Mouse (Mus musculus): ENCODE results near the gene Fance. TPM values are rescaled to one million over a fixed set of nuclear protein-coding genes. Genes with fewer than 3 reads are reported as not detected.
A peak's percentile ranks its signal among the peaks of the same experiment; 100 is the strongest.

The Fance gene
- polyA plus RNA-seq, 1 experiment from 2014 or later: 28.3 TPM

GRCm38 (mm10) chr17:28344050-28344607, 30.8 kb downstream of the Fance start:
- H3K9me3 ChIP-seq (replicated peaks): no peaks in the 10 kb centered on the region
- peaks cover 19% of the 10 kb centered on the region for H3K27me3 ChIP-seq
- H3K27ac ChIP-seq: no peak overlapping the region
- H3K4me3 ChIP-seq: no peak overlapping the region
- H3K4me1 ChIP-seq: peaks cover 48% of the 10 kb centered on the region
- H3K36me3 ChIP-seq: 0 out of 2 replicates have a peak, but pooled peaks cover 5% of the 10 kb centered on the region
- H3K9ac ChIP-seq: peak overlapping the region; percentile 27; the same call in 1 of the 2 replicates
- ATAC-seq (ENCODE audit: low FRiP score): no peak
- H3K4me2 ChIP-seq (replicated peaks): no peak overlapping the region
- 40% methylated on average over 4 of the region's 4 CpGs for WGBS

DNA sequence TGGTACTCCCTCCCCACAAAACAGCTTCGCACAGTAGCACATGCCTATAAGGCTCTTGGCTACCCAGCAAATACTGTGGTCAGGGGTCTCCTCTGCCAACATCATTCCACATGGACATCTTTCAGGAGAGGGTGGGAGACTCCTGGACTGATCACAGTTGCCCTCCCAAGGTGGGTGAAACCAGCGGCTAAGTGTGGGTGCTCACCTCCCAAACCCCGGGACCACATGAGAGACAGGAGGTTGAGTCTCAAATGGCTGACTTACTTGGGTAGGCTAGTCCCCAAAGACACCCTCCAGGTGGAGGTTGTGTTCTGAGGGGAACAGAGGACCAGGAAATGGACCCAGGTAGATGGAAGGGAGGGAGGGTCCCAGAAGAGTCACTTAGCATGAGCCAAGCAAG, 31.4 kb downstream of the Fance start:
- Histone ChIP-seq H3K27me3 (peaks cover 22% of the 10 kb centered on the region), H3K9ac (no peak overlapping the region), H3K27ac (no peak overlapping the region), H3K4me3 (no peak overlapping the region), H3K9me3 (replicated peaks) (no peaks in the 10 kb centered on the region), H3K36me3 (0 out of 2 replicates have a peak, but pooled peaks cover 5% of the 10 kb centered on the region), H3K4me2 (replicated peaks) (no peak overlapping the region), H3K4me1 (peaks cover 54% of the 10 kb centered on the region)
- ATAC-seq (ENCODE audit: low FRiP score): no peak
- 44% methylated on average over 3 of the region's 3 CpGs for WGBS

- Histone ChIP-seq H3K36me3 (no peaks in the 10 kb centered on the region), H3K27ac (peak overlapping the region; percentile 36), H3K9ac (peak overlapping the region; percentile 19; the same call in 1 of the 2 replicates), H3K4me2 (replicated peaks) (peak overlapping the region; percentile 30; the same call in 1 of the 2 replicates), H3K27me3 (peaks cover 22% of the 10 kb centered on the region), H3K9me3 (replicated peaks) (no peaks in the 10 kb centered on the region), H3K4me3 (no peak overlapping the region), H3K4me1 (peaks cover 60% of the 10 kb centered on the region)
- WGBS: 17% methylated on average over 6 of the region's 8 CpGs
- ATAC-seq (ENCODE audit: low FRiP score): no peak
These were observed 32.0 kb downstream of the Fance start for GRCm38 (mm10) chr17:28345271-28345721.

DNA sequence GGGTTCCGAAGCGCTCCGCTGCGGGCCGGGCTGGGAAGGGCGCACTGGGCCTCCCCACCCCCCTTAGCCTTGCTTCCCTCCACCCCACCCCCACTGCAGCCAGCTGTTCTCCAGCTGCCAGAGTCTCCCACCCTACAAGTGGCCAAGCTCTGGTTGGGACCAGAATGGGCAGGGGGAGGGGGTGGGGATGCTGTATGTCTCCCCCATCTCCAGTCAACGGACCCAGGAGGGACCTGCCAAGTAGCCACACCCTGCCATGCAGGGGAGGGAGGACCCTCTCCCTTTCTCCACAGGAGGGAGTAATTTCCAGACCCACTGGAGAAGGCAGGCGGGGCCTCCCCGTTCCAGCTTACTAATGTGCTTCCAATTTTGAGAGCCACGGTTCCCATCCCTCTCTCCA, 32.6 kb downstream of the Fance start:
- ATAC-seq (ENCODE audit: low FRiP score): no peak
- H3K4me2 ChIP-seq (replicated peaks): peak overlapping the region; percentile 30
- peak overlapping the region; percentile 19; the same call in 1 of the 2 replicates for H3K9ac ChIP-seq
- 12% methylated on average over 10 of the region's 10 CpGs for WGBS
- H3K4me1 ChIP-seq: peaks cover 59% of the 10 kb centered on the region
- peak overlapping the region; percentile 36; the same call in 1 of the 2 replicates for H3K27ac ChIP-seq
- no peaks in the 10 kb centered on the region for H3K36me3 ChIP-seq
- no peaks in the 10 kb centered on the region for H3K9me3 ChIP-seq (replicated peaks)
- no peak overlapping the region for H3K4me3 ChIP-seq
- peaks cover 26% of the 10 kb centered on the region for H3K27me3 ChIP-seq

DNA sequence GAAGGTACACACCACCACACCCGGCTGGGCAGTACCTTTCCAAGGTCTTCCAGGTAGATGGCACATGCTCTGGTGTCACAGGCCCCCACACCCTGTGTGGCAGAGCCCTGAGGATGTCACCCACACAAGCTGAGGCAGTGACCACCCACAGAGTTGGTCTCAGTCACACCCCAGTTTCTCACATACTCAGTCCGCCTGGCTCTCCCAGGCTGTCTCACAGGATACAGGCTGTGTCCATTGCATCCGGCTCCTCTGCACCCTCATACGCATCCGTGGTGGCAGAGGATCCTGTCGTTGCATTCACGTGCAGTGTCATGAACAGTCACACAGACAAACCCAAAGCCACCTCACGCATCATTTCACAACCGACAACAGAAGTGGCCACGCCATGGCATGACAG, 34.0 kb downstream of the Fance start:
- peaks cover 61% of the 10 kb centered on the region for H3K4me1 ChIP-seq
- H3K27me3 ChIP-seq: peaks cover 31% of the 10 kb centered on the region
- 81% methylated on average over 10 of the region's 10 CpGs for WGBS
- H3K9me3 ChIP-seq (replicated peaks): no peaks in the 10 kb centered on the region
- ATAC-seq (ENCODE audit: low FRiP score): no peak
- no peak overlapping the region for H3K27ac ChIP-seq
- H3K36me3 ChIP-seq: no peaks in the 10 kb centered on the region
- no peak overlapping the region for H3K4me3 ChIP-seq
- H3K4me2 ChIP-seq (replicated peaks): no peak overlapping the region
- H3K9ac ChIP-seq: no peak overlapping the region

DNA sequence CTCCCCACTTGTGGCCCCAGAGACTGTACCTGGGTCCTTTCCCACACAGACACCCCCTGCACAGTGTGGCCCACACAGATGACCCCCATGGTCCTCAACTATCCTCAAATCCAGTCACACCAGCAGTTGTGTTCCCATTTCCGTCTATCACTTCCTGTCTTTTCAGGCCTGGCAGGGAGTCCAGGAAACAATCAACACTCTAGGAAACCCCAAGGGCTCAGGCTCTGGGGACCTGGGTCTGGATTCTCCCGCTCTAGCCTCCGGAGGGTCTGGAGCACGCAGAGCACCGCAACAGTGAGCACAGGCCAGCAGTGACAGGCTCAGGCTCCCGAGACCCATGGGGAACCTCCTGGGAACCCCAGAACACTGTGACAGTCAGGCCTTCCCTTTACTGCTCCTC, 34.9 kb downstream of the Fance start:
- peaks cover 38% of the 10 kb centered on the region for H3K27me3 ChIP-seq
- peak overlapping the region; percentile 81 for H3K4me2 ChIP-seq (replicated peaks)
- ATAC-seq (ENCODE audit: low FRiP score): no peak
- peak overlapping the region; percentile 1; the same call in 1 of the 2 replicates for H3K9ac ChIP-seq
- 57% methylated on average over 6 of the region's 6 CpGs for WGBS
- H3K9me3 ChIP-seq (replicated peaks): no peaks in the 10 kb centered on the region
- peaks cover 61% of the 10 kb centered on the region for H3K4me1 ChIP-seq
- no peak overlapping the region for H3K27ac ChIP-seq
- no peak overlapping the region for H3K4me3 ChIP-seq
- no peaks in the 10 kb centered on the region for H3K36me3 ChIP-seq

GRCm38 (mm10) chr17:28349264-28349880, 36.1 kb downstream of the Fance start:
- peak overlapping the region; percentile 81 for H3K9ac ChIP-seq
- ATAC-seq (ENCODE audit: low FRiP score): no peak
- no peaks in the 10 kb centered on the region for H3K36me3 ChIP-seq
- peak overlapping the region; percentile 63 for H3K4me3 ChIP-seq
- 13% methylated on average over 13 of the region's 13 CpGs for WGBS
- no peaks in the 10 kb centered on the region for H3K9me3 ChIP-seq (replicated peaks)
- peak overlapping the region; percentile 83 for H3K27ac ChIP-seq
- H3K27me3 ChIP-seq: peaks cover 49% of the 10 kb centered on the region
- peak overlapping the region; percentile 81 for H3K4me2 ChIP-seq (replicated peaks)
- H3K4me1 ChIP-seq: peaks cover 53% of the 10 kb centered on the region

DNA sequence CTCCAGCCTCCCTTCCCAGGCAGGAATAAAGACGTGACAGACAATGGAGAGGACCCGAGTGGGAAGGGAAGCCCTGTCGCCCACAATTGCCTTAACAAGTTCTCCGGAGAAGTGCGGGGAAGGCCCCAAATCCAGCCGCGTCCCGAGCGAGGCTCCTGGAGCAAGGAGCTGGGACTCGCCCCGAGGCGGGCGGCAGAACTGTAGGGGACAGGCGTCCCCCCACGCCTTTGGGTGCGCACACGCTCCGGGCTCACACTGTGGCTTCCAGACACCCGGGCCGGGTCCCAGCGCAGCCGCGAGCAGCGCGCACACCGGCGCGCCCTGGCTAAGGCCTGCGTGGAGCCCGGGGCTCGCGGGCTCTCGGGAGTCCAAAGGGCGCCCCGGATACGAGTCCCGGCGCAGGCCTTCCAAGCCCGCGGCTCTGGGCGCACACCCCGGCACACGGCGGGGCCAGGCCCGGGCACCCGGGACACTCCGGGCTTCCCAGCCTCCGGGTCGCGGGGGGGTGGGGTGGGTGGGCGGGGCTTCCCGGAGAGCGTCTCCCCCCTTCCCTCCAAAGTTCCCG, 36.7 kb downstream of the Fance start:
- peaks cover 50% of the 10 kb centered on the region for H3K4me1 ChIP-seq

DNA sequence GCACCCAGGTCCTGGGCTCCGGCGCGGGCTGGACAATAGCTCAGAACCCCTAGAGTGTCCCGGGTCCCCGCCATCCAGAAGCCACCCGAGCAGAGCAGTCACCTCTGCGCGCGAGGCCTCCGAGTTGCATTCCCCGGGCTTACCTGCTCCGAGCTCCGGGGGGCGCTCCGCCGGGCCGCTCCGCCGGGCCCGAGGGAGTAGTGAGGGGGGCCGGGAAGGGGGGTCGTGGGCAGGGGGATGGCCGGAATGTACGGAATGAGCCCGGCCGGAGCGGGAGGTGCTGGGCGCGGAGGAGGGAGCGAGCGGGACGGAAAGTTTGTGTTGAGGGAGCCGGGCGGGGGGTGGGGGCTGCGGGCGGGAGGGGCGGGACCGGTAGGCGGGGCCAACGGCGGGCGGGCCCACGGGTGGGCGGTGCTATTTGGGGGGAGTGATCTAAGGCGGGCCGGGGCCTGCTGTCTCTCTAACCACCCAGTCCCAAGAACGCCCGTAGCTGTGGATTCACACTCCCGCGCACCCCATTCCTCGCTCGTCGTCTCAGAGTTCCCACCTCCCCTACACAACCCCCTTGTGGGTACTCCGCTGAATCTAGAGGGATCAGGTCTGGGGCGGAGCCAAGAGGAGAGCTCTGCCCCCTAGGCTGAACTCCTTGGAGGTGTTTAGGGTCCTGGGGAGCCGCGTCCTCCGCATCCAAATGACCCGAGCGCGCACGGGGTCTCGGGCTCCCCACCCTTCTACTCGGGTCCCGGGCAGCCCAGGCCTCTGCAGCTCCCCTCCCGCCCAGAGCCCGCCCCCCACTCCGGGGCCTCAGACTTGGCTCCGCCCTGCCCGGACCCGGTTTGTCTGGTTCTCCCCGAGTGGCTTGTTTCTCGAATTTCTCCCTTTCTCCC, 37.4 kb downstream of the Fance start, which contains the start of gene Tead3:
Gene Tead3, minus strand, starts transcription at position 352 of the 887 bp plus-strand sequence.
- Histone ChIP-seq H3K36me3 (no peaks in the 10 kb centered on the region), H3K27ac (peak within 1 kb of the TSS; percentile 83), H3K4me2 (replicated peaks) (peak within 1 kb of the TSS; percentile 81), H3K4me1 (peaks cover 45% of the 10 kb centered on the region), H3K9ac (peak within 1 kb of the TSS; percentile 81), H3K4me3 (peak within 1 kb of the TSS; percentile 63), H3K27me3 (peaks cover 47% of the 10 kb centered on the region), H3K9me3 (replicated peaks) (no peaks in the 10 kb centered on the region)
- WGBS: under 1% methylated on average over 53 of the region's 73 CpGs
- ATAC-seq (ENCODE audit: low FRiP score): peak; percentile 79

More for the DNA sequence above, 36.7 kb downstream of the Fance start:
- Histone ChIP-seq H3K27me3 (peaks cover 49% of the 10 kb centered on the region), H3K9me3 (replicated peaks) (no peaks in the 10 kb centered on the region), H3K4me3 (peak overlapping the region; percentile 63), H3K9ac (peak overlapping the region; percentile 81), H3K4me2 (replicated peaks) (peak overlapping the region; percentile 81), H3K27ac (peak overlapping the region; percentile 83), H3K36me3 (no peaks in the 10 kb centered on the region)
- WGBS: 0% methylated on average over 51 of the region's 54 CpGs
- peak; percentile 48 for ATAC-seq (ENCODE audit: low FRiP score)

GRCm38 (mm10) chr17:28351353-28351890, 38.1 kb downstream of the Fance start:
- Histone ChIP-seq H3K9ac (peak overlapping the region; percentile 81), H3K27ac (peak overlapping the region; percentile 83), H3K4me2 (replicated peaks) (peak overlapping the region; percentile 81), H3K36me3 (no peaks in the 10 kb centered on the region), H3K27me3 (peaks cover 45% of the 10 kb centered on the region), H3K4me3 (peak overlapping the region; percentile 63), H3K4me1 (peaks cover 38% of the 10 kb centered on the region), H3K9me3 (replicated peaks) (no peaks in the 10 kb centered on the region)
- peak; percentile 15; the same call in 1 of the 2 replicates for ATAC-seq (ENCODE audit: low FRiP score)
- WGBS: 1% methylated on average over 29 of the region's 29 CpGs

DNA sequence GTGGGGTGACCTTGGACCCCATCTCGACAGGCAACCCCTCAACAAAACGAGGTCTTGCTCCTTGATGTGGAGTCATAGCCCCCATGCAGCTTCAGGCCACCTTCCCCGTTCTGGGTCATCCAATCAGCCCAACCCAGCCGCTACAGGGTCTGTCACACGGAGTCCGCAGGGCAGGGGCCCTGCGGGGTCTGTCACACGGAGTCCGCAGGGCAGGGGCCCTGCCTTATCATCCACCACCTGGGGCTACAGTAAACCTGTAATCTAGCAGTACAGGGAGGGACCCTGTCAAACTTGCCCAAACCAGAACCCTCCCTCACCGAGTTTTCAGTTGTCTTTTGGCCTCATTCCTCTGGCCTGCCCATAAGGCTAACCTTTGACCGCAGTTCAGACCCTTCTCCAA, 38.7 kb downstream of the Fance start:
- Histone ChIP-seq H3K4me2 (replicated peaks) (peak overlapping the region; percentile 81; the same call in 1 of the 2 replicates), H3K4me1 (peaks cover 37% of the 10 kb centered on the region), H3K27ac (no peak overlapping the region), H3K9ac (no peak overlapping the region), H3K9me3 (replicated peaks) (no peaks in the 10 kb centered on the region), H3K27me3 (peaks cover 46% of the 10 kb centered on the region), H3K36me3 (no peaks in the 10 kb centered on the region), H3K4me3 (no peak overlapping the region)
- WGBS: 11% methylated on average over 11 of the region's 11 CpGs
- no peak for ATAC-seq (ENCODE audit: low FRiP score)
